Mouse (Mus musculus) CH12.LX (cell line): ENCODE data around the gene Lamc2. TPM values are rescaled to one million over a fixed set of nuclear protein-coding genes. Genes with fewer than 3 reads are reported as not detected.

Experiments used
- DNase-seq: peaks from one replicate; pipeline ENCODE4 v3.0.0-alpha.2; 2013; ENCODE audit errors: extremely low read depth
- H3K27ac ChIP-seq: 2 replicates; pipeline ENCODE4 v1.5.1; 2012; ENCODE audit warnings: low read depth, mild to moderate bottlenecking, control low read depth, moderate library complexity; ENCODE audit not compliant: insufficient read depth
- H3K27me3 ChIP-seq: replicated peaks from 2 replicates; pipeline ENCODE3; 2012; ENCODE audit warnings: inconsistent platforms
- H3K36me3 ChIP-seq, 2 experiments: replicated peaks in 1 of 2; 2 replicates each; pipeline versions ENCODE3 to v1.6.1; 2012; ENCODE audit warnings: inconsistent platforms in 1 of 2, low read length in 1 of 2, mild to moderate bottlenecking in 1 of 2, mixed read lengths in 1 of 2, moderate library complexity in 1 of 2; ENCODE audit not compliant: control insufficient read depth in 1 of 2, insufficient read depth in 1 of 2
- H3K4me1 ChIP-seq, 2 experiments: 2 replicates each; pipeline ENCODE4 v1.6.1; 2012; ENCODE audit warnings: inconsistent platforms in 1 of 2, moderate library complexity in 1 of 2; ENCODE audit not compliant: insufficient read depth in 2 of 2, control insufficient read depth in 1 of 2
- H3K4me2 ChIP-seq: 2 replicates; pipeline ENCODE4 v1.6.1; 2012; ENCODE audit warnings: low read depth, mild to moderate bottlenecking, control low read depth; ENCODE audit not compliant: poor library complexity, insufficient read depth, severe bottlenecking
- H3K4me3 ChIP-seq, 3 experiments: fragments of 150-350 bp in 1 of 3; sonication (generic) in 1 of 3; replicated peaks in 1 of 3; 2 replicates each; pipeline versions ENCODE3 to v1.5.1; 2011 to 2012; ENCODE audit warnings: low read depth in 2 of 3, low read length in 2 of 3, mild to moderate bottlenecking in 2 of 3, moderate library complexity in 2 of 3, control low read depth in 1 of 3, improper control_type of control experiment in 1 of 3, inconsistent platforms in 1 of 3, mixed read lengths in 1 of 3; ENCODE audit not compliant: poor library complexity in 1 of 3
- H3K79me2 ChIP-seq: replicated peaks from 2 replicates; pipeline ENCODE4 v1.6.1; 2012; ENCODE audit warnings: mild to moderate bottlenecking, moderate library complexity; ENCODE audit not compliant: control insufficient read depth, poor library complexity, insufficient read depth, severe bottlenecking; ENCODE audit errors: extremely low read depth
- H3K9ac ChIP-seq: 2 replicates; pipeline ENCODE4 v1.6.1; 2012; ENCODE audit warnings: low read depth, mild to moderate bottlenecking, control low read depth, moderate library complexity; ENCODE audit not compliant: insufficient read depth
- H3K9me3 ChIP-seq: replicated peaks from 2 replicates; pipeline ENCODE3; 2012; ENCODE audit warnings: low read length, inconsistent platforms, mixed read lengths
- BHLHE40 ChIP-seq: IDR thresholded peaks from 2 replicates; pipeline ENCODE4 v1.6.1; 2011; ENCODE audit warnings: mild to moderate bottlenecking, low read depth, low read length, improper control_type of control experiment
- ETS1 ChIP-seq: conservative IDR thresholded peaks from 2 replicates; pipeline ENCODE4 v1.6.1; 2012; ENCODE audit warnings: low read depth, mild to moderate bottlenecking, inconsistent platforms, low read length, improper control_type of control experiment, moderate library complexity
- IRF4 ChIP-seq: IDR thresholded peaks from 2 replicates; pipeline ENCODE4 v1.6.1; 2014; ENCODE audit warnings: low read depth, mild to moderate bottlenecking, inconsistent platforms, low read length, improper control_type of control experiment
- JUN ChIP-seq: IDR thresholded peaks from 2 replicates; pipeline ENCODE4 v1.6.1; 2011; ENCODE audit warnings: low read depth, mild to moderate bottlenecking, low read length, improper control_type of control experiment, moderate library complexity; ENCODE audit not compliant: insufficient read depth
- JUND ChIP-seq: conservative IDR thresholded peaks from 2 replicates; pipeline ENCODE4 v1.6.1; 2011; ENCODE audit warnings: low read depth, low read length, improper control_type of control experiment
- KAT2A ChIP-seq: IDR thresholded peaks from 2 replicates; pipeline ENCODE4 v1.6.1; 2012; ENCODE audit warnings: low read length, improper control_type of control experiment, inconsistent platforms; ENCODE audit not compliant: insufficient replicate concordance
- MAFK ChIP-seq: IDR thresholded peaks from 2 replicates; pipeline ENCODE4 v1.6.1; 2011; ENCODE audit warnings: low read length, improper control_type of control experiment; ENCODE audit not compliant: insufficient replicate concordance
- MAX ChIP-seq: IDR thresholded peaks from 2 replicates; pipeline ENCODE4 v1.6.1; 2011; ENCODE audit warnings: low read length, improper control_type of control experiment
- MXI1 ChIP-seq: IDR thresholded peaks from 2 replicates; pipeline ENCODE4 v1.6.1; 2011; ENCODE audit warnings: mild to moderate bottlenecking, low read depth, low read length, improper control_type of control experiment
- NELFE ChIP-seq: IDR thresholded peaks from 2 replicates; pipeline ENCODE4 v1.6.1; 2011; ENCODE audit warnings: low read depth, low read length, improper control_type of control experiment
- PAX5 ChIP-seq: IDR thresholded peaks from 2 replicates; pipeline ENCODE4 v1.6.1; 2012; ENCODE audit warnings: low read length, inconsistent platforms, mixed read lengths
- POLR2A ChIP-seq: IDR thresholded peaks from 2 replicates; pipeline ENCODE4 v1.6.1; 2011; ENCODE audit warnings: low read depth, mild to moderate bottlenecking, improper control_type of control experiment, low read length
- SIN3A ChIP-seq: IDR thresholded peaks from 2 replicates; pipeline ENCODE4 v1.6.1; 2012; ENCODE audit warnings: low read length, improper control_type of control experiment, inconsistent platforms
- TCF12 ChIP-seq: IDR thresholded peaks from 2 replicates; pipeline ENCODE4 v1.6.1; 2014; ENCODE audit warnings: low read depth, mild to moderate bottlenecking, inconsistent platforms, low read length, improper control_type of control experiment
- USF1 ChIP-seq: IDR thresholded peaks from 2 replicates; pipeline ENCODE4 v1.6.1; 2014; ENCODE audit warnings: low read depth, mild to moderate bottlenecking, inconsistent platforms, low read length, improper control_type of control experiment
- ZMIZ1 ChIP-seq: IDR thresholded peaks from 2 replicates; pipeline ENCODE4 v1.6.1; 2012; ENCODE audit warnings: low read depth, mild to moderate bottlenecking, inconsistent platforms, low read length, improper control_type of control experiment
- ZNF384 ChIP-seq: IDR thresholded peaks from 2 replicates; pipeline ENCODE4 v1.6.1; 2012; ENCODE audit warnings: low read depth, low read length, improper control_type of control experiment, inconsistent platforms
- dilution Hi-C: fragments of 300-500 bp; cut with MboI; formaldehyde crosslinking; loops from 2 replicates; pipeline ENCODE4 v1.14.3; 2020; ENCODE audit warnings: low sequenced_read_pairs; ENCODE audit not compliant: extremely low pct_unique_long_range_greater_than_20kb, extremely low pct_ligation_motif_present
- in situ Hi-C: fragments of 300-500 bp; cut with MboI; formaldehyde crosslinking; loops from 3 replicates; pipeline ENCODE4 v1.14.3; 2019; ENCODE audit warnings: low sequenced_read_pairs, low pct_ligation_motif_present, low pct_unique_long_range_greater_than_20kb, mixed read lengths
- polyA plus RNA-seq: library from polyadenylated mRNA; unstranded; fragments of >175 nt; gene quantifications from 2 replicates; pipeline ENCODE4 v1.2.1, GENCODE M21; 2012; ENCODE audit warnings: low read depth; ENCODE audit not compliant: insufficient read length
- total RNA-seq, 2 experiments: library from RNA; depleted of rRNA; stranded (reverse); fragments of 300-350 nt in 1 of 2; fragments of >200 nt in 1 of 2; gene quantifications; 2 replicates each; pipeline ENCODE4 v1.2.3; 2012 to 2014

The Lamc2 gene
- total and polyA plus RNA-seq, 3 experiments: 0.09 to 1.0 (median 0.25) TPM

- no peak for DNase-seq
- H3K27me3 ChIP-seq: no peaks in the 10 kb centered on the region
- no peak overlapping the region for H3K4me2 ChIP-seq
- H3K9me3 ChIP-seq: no peaks in the 10 kb centered on the region
- TF ChIP-seq POLR2A (no peak), JUND (no peak), ZNF384 (no peak), TCF12 (no peak), JUN (no peak), IRF4 (no peak), MXI1 (no peak), KAT2A (no peak), USF1 (no peak), SIN3A (no peak), MAFK (no peak), BHLHE40 (no peak), MAX (no peak), PAX5 (no peak)
- TF ChIP-seq, all 38 proteins: peak for 0
- H3K9ac ChIP-seq: no peak overlapping the region
- H3K4me3 ChIP-seq: no peak overlapping the region
- H3K4me1 ChIP-seq: peaks cover 8 to 13% of the 10 kb centered on the region in 2 experiments
- H3K79me2 ChIP-seq: no peaks in the 10 kb centered on the region
- H3K27ac ChIP-seq: no peak overlapping the region
- H3K36me3 ChIP-seq: no peaks in the 10 kb centered on the region
- dilution Hi-C loops: no loop called here
- in situ Hi-C loops: no loop called here
Observed at GRCm38 (mm10) chr1:153090807-153091206, 95.4 kb downstream of the Lamc2 start.

DNA sequence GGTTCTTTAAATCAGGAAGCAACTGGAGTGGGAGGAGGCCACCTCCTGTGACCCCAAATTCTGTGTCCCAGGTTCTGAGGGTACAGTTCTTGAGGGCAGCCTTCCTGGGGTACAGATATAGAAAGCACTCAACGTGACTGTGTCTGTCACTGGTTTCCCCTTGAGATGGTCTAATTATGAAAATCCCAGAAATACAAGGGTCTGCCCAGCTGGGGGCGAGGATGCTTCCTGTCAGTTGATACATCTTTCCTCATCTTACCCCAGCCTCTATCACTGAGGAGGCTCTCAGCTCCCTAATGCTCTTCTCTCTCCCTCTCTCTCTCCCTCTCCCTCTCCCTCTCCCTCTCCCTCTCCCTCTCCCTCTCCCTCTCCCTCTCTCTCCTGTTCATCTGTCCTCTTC is 96.2 kb downstream of the Lamc2 start:
- dilution Hi-C loops: no loop called here

GRCm38 (mm10) chr1:153087771-153088170 is 98.5 kb downstream of the Lamc2 start:
- H3K4me3 ChIP-seq: no peak overlapping the region
- no peak overlapping the region for H3K9ac ChIP-seq
- H3K36me3 ChIP-seq: no peaks in the 10 kb centered on the region
- no peaks in the 10 kb centered on the region for H3K9me3 ChIP-seq
- in situ Hi-C loops (no loop called here), dilution Hi-C loops (no loop called here)
- peaks cover 5 to 13% of the 10 kb centered on the region in 2 experiments for H3K4me1 ChIP-seq
- no peak overlapping the region for H3K27ac ChIP-seq
- no peak overlapping the region for H3K4me2 ChIP-seq
- H3K79me2 ChIP-seq: no peaks in the 10 kb centered on the region
- TF ChIP-seq ZMIZ1 (no peak), ETS1 (no peak)
- H3K27me3 ChIP-seq: no peaks in the 10 kb centered on the region
- no peak for DNase-seq

More for the DNA sequence above, 96.2 kb downstream of the Lamc2 start:
- Histone ChIP-seq H3K4me3 (no peak overlapping the region), H3K9ac (no peak overlapping the region), H3K27me3 (no peaks in the 10 kb centered on the region), H3K4me2 (no peak overlapping the region), H3K79me2 (no peaks in the 10 kb centered on the region), H3K36me3 (no peaks in the 10 kb centered on the region), H3K27ac (no peak overlapping the region), H3K4me1 (peaks cover 8 to 13% of the 10 kb centered on the region in 2 experiments), H3K9me3 (no peaks in the 10 kb centered on the region)
- in situ Hi-C loops: no loop called here
- TF ChIP-seq NELFE: no peak
- no peak for DNase-seq
